Mouse (Mus musculus): Measurements from ENCODE around the gene C1qbp. TPM values are rescaled to one million over a fixed set of nuclear protein-coding genes. Genes with fewer than 3 reads are reported as not detected.

C1qbp gene
- polyA plus RNA-seq, 1 experiment from 2014 or later: 95.5 TPM

DNA sequence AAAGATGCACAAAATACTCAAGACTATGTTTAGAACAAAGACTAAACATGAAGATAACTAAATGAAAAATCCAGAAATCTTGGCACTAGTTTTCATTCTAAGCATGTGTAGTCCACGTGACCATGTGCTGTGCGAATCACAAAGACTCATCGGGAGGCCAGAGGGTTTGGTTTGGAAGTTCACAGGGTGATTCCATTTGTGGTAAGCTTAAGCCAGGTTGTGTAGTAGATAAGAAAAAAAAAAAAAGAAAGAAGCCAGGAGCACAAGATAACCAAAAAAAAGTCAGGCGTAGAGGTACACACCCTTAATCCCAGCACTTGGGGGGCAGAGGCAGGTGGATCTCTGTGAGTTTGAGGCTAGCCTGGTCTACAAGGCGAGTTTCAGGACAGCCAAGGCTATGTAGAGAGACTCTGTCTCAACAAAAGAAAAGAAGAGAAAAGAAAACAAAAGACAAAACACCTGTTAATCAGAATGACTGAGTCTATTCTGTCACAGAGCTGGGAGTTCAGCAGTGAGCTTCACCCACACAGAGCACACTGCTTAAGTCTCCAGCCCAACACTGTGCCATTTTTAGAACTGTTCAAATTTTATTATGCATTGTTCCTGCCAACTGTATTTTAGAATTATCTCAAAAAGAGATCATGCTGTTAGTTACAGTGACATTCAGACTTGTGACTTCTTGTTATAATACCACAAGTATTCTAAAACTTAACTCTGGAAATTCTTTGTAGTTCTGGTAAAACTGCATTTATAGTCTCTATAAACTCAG lies 21.9 kb downstream of the C1qbp start:
- Histone ChIP-seq H3K79me2 (ENCODE audit: inconsistent target) (peaks cover 31% of the 10 kb centered on the region; the same call in 1 of the 2 replicates), H3K27ac (no peak overlapping the region), H3K4me3 (ENCODE audit: inconsistent target) (no peak overlapping the region), H3K36me3 (ENCODE audit: inconsistent target) (peaks cover 78% of the 10 kb centered on the region)
- WGBS (ENCODE audit: missing documents): 94% methylated on average over 5 of the region's 5 CpGs

DNA sequence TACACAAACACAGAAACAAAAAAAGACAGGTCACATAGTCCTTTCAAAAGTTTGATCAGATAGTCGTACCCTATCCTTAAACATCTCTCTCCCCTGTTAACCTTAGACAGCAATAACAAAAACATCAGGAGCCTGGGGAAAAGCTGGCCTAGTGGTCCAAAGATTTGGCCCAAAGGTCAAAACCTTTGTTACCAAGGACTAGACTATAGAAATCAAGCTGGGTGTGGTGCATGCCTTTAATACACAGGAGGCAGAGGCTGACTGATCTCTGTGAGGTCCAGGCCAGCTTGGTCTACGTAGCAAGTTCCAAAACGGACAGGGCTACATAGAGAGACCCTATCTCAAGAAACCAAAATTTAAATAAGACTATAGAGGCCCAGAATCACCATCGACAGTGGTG lies 28.1 kb downstream of the C1qbp start:
- no peak overlapping the region for H3K27ac ChIP-seq
- H3K4me3 ChIP-seq (ENCODE audit: inconsistent target): no peak overlapping the region
- H3K79me2 ChIP-seq (ENCODE audit: inconsistent target): no peaks in the 10 kb centered on the region
- peaks cover 83% of the 10 kb centered on the region for H3K36me3 ChIP-seq (ENCODE audit: inconsistent target)
- WGBS (ENCODE audit: missing documents): 98% methylated on average over 4 of the region's 4 CpGs

DNA sequence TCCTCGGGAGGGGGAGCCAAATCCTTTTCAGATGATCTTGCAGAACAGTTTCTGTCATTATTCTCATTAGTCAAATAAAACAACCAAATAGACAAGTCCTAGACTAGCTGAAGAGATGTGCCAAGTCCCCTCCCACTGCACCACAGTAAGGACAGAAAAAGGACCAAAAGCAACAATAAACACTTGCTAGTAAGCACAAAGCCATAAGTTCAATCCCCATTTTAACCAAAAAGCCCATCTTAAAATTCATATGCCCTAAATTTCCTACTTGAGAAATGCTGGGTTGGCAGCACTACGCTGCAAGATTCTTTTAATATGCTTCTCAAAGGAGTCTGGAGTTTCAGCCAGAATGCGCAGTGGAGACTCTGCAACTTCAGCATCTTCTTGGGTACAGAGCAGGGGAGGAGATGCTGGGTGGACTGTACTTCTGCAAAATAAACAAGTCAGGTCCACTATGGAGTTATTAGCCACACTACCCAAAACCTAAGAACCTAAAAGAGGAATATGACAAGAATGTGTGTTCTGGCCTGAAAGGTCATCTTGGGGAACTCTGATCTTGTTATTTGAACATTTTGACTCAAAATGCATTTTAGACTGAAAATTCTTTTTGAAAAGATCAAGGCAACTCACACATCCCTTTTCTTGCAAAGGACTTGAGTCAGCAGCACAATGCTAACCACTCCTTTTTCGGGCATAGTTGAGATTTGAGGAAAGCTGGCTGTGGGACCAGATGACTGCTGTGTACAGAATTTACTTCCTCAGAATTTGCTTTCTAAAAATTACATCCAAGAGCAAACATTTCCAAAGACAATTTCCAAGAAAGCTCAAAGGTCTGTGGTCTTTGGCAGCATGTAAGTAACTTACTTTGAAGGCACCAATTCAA lies 37.6 kb downstream of the C1qbp start:
- no peaks in the 10 kb centered on the region for H3K79me2 ChIP-seq (ENCODE audit: inconsistent target)
- H3K36me3 ChIP-seq (ENCODE audit: inconsistent target): peaks cover 71% of the 10 kb centered on the region
- H3K27ac ChIP-seq: peak overlapping the region; percentile 80
- no peak overlapping the region for H3K4me3 ChIP-seq (ENCODE audit: inconsistent target)
- 52% methylated on average over 4 of the region's 4 CpGs for WGBS (ENCODE audit: missing documents)

DNA sequence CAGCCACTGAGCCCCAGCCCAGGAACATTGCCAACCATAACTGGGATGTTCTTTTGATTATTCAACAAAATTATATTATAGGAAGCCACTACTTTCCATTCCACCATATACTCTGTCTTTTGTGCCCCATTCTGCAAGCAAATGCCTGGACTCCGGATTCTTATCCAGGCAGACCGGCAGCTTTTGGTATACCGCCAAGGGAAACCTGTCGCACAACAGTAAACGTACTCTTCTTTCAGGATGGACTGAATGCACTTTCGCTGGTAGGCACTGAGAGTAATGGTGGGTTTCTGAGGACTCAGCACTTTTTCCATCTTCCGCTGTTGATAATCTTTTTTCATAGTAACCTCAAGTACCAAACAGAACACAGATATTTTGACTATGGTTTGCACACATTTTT lies 39.2 kb downstream of the C1qbp start:
- H3K4me3 ChIP-seq (ENCODE audit: inconsistent target): no peak overlapping the region
- 91% methylated on average over 7 of the region's 7 CpGs for WGBS (ENCODE audit: missing documents)
- H3K27ac ChIP-seq: peak overlapping the region; percentile 80; the same call in 1 of the 2 replicates
- peaks cover 71% of the 10 kb centered on the region for H3K36me3 ChIP-seq (ENCODE audit: inconsistent target)
- H3K79me2 ChIP-seq (ENCODE audit: inconsistent target): no peaks in the 10 kb centered on the region

- Histone ChIP-seq H3K36me3 (ENCODE audit: inconsistent target) (peaks cover 66% of the 10 kb centered on the region), H3K79me2 (ENCODE audit: inconsistent target) (no peaks in the 10 kb centered on the region), H3K27ac (no peak overlapping the region), H3K4me3 (ENCODE audit: inconsistent target) (no peak overlapping the region)
- 92% methylated on average over 1 of the region's 1 CpGs for WGBS (ENCODE audit: missing documents)
Measured at GRCm38 (mm10) chr11:70942596-70942995, 40.2 kb downstream of the C1qbp start.

- peaks cover 69% of the 10 kb centered on the region for H3K36me3 ChIP-seq (ENCODE audit: inconsistent target)
- H3K79me2 ChIP-seq (ENCODE audit: inconsistent target): no peaks in the 10 kb centered on the region; the same call in 1 of the 2 replicates
- H3K27ac ChIP-seq: no peak overlapping the region
- WGBS (ENCODE audit: missing documents): 92% methylated on average over 7 of the region's 7 CpGs
- H3K4me3 ChIP-seq (ENCODE audit: inconsistent target): no peak overlapping the region
Measured at GRCm38 (mm10) chr11:70935316-70935715, 47.5 kb downstream of the C1qbp start.

DNA sequence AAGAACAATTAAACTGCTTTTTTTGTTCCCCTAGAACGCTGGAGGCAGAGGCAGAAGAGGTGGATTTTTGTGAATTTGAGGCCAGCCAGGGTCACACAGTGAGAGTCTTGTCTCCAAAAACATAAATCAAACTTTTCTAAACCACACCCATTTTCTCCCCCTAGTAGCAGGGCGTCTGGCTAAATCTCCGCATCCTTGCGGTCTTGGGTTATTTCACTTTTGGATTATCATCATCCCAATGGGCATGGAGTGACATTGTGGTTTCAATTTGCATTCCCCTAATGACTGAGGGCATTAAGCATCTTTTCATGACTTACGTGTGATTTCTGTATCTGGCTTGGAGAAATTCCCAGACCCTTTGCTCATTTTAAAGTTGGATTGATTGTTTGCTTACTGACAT lies 51.4 kb downstream of the C1qbp start:
- H3K36me3 ChIP-seq (ENCODE audit: inconsistent target): peaks cover 58% of the 10 kb centered on the region
- WGBS (ENCODE audit: missing documents): 94% methylated on average over 5 of the region's 5 CpGs
- H3K79me2 ChIP-seq (ENCODE audit: inconsistent target): no peaks in the 10 kb centered on the region; the same call in 1 of the 2 replicates

More for the DNA sequence above, 51.4 kb downstream of the C1qbp start:
- Histone ChIP-seq H3K27ac (no peak overlapping the region), H3K4me3 (ENCODE audit: inconsistent target) (no peak overlapping the region)

Other genes with a start within 250 kb of the C1qbp start
- 3.6 to 4.3 TPM (median 3.6 TPM) in 3 replicates for gene Zfp3, start 218.8 kb downstream of the C1qbp start, polyA plus RNA-seq (2018)
- gene Scimp, start 170.4 kb downstream of the C1qbp start, polyA plus RNA-seq (2018): 1.2 to 5.3 TPM (median 2.4 TPM) in 3 replicates
- gene Rabep1, start 138.2 kb downstream of the C1qbp start, polyA plus RNA-seq (2018): 27.9 to 38.0 TPM (median 32.0 TPM) in 3 replicates
- 50.2 to 90.1 TPM (median 51.7 TPM) in 3 replicates for gene Nup88, start 13.1 kb downstream of the C1qbp start, polyA plus RNA-seq (2018)
- gene Rpain, start 12.8 kb downstream of the C1qbp start, polyA plus RNA-seq (2018): 23.6 to 62.8 TPM (median 32.4 TPM) in 3 replicates
- gene Dhx33, start 21.4 kb upstream of the C1qbp start, polyA plus RNA-seq (2018): 9.2 to 12.2 TPM (median 9.6 TPM) in 3 replicates
- 24.4 to 31.1 TPM (median 27.7 TPM) in 3 replicates for gene Mis12, start 36.6 kb upstream of the C1qbp start, polyA plus RNA-seq (2018)
- gene Derl2, start 36.8 kb upstream of the C1qbp start, polyA plus RNA-seq (2018): 66.1 to 80.1 TPM (median 76.8 TPM) in 3 replicates
- gene 6330403K07Rik, start 50.5 kb upstream of the C1qbp start, polyA plus RNA-seq (2018): not detected in 3 replicates
- 1.5 to 2.5 TPM (median 2.0 TPM) in 3 replicates for gene Nlrp1a, start 161.7 kb upstream of the C1qbp start, polyA plus RNA-seq (2018)
- gene Nlrp1b, start 247.7 kb upstream of the C1qbp start, polyA plus RNA-seq (2018): 9.1 to 16.2 TPM (median 9.4 TPM) in 3 replicates